Mouse (Mus musculus) liver, postnatal 0 days (tissue): ENCODE data around the gene Sox13.

Experiments used
- CTCF ChIP-seq: sonication (generic); IDR thresholded peaks from 2 replicates; pipeline ENCODE4 v1.5.1; 2016; ENCODE audit warnings: antibody characterized with exemption, low read depth
- EP300 ChIP-seq: IDR thresholded peaks from 2 replicates; pipeline ENCODE4 v1.6.1; 2016; ENCODE audit warnings: antibody characterized with exemption, low read depth, mild to moderate bottlenecking

GRCm38 (mm10) chr1:133422615-133423161, 1.5 kb downstream of the Sox13 start:
- no peak for TF ChIP-seq EP300
- TF ChIP-seq CTCF: no peak
